Mouse (Mus musculus) hindbrain, embryonic 16.5 days (tissue): ENCODE measurements at regions not wholly inside any gene's neighbourhood (a gene's known extent, or its start where the extent isn't known, plus 50 kb on each side); places are given as distances from the start of the nearest gene placed in this dataset.
A peak's percentile ranks its signal among the peaks of the same experiment; 100 is the strongest.

ENCODE experiments used
- ATAC-seq: fragments of 200-750 bp; cut with Nextera tagmentation; 2 replicates; pipeline ENCODE4 v1.8.0; 2017; ENCODE audit warnings: moderate TSS enrichment, moderate library complexity
- H3K27ac ChIP-seq: fragments of 300-500 bp; sonication (generic); 2 replicates; pipeline ENCODE4 v1.5.1; 2014; ENCODE audit warnings: low read depth, mild to moderate bottlenecking, control low read depth, low read length, moderate library complexity
- H3K27me3 ChIP-seq: fragments of 300-500 bp; sonication (generic); replicated peaks from 2 replicates; pipeline ENCODE4 v1.6.1; 2014; ENCODE audit warnings: low read length; ENCODE audit not compliant: control insufficient read depth, insufficient read depth
- H3K36me3 ChIP-seq: fragments of 300-500 bp; sonication (generic); 2 replicates; pipeline ENCODE4 v1.6.1; 2014; ENCODE audit warnings: mild to moderate bottlenecking, low read length, moderate library complexity, mixed read lengths; ENCODE audit not compliant: control insufficient read depth, insufficient read depth
- H3K4me1 ChIP-seq: fragments of 300-500 bp; sonication (generic); 2 replicates; pipeline ENCODE4 v1.6.1; 2014; ENCODE audit warnings: low read depth, low read length; ENCODE audit not compliant: control insufficient read depth, insufficient read depth
- H3K4me2 ChIP-seq: fragments of 300-500 bp; sonication (generic); 2 replicates; pipeline ENCODE4 v1.6.1; 2014; ENCODE audit warnings: mild to moderate bottlenecking, low read length, control low read depth, moderate library complexity
- H3K4me3 ChIP-seq: fragments of 300-500 bp; sonication (generic); 2 replicates; pipeline ENCODE4 v1.5.1; 2014; ENCODE audit warnings: mild to moderate bottlenecking, low read length, control low read depth, moderate library complexity
- H3K9ac ChIP-seq: fragments of 300-500 bp; sonication (generic); 2 replicates; pipeline ENCODE4 v1.6.1; 2014; ENCODE audit warnings: low read depth, mild to moderate bottlenecking, control low read depth, low read length, moderate library complexity
- H3K9me3 ChIP-seq: fragments of 300-500 bp; sonication (generic); 2 replicates; pipeline ENCODE4 v1.6.1; 2014; ENCODE audit warnings: mild to moderate bottlenecking, low read length, moderate library complexity; ENCODE audit not compliant: control insufficient read depth
- WGBS: fragments of 180-500 bp; shearing (Covaris S2); extraction: QIAGEN DNeasy Blood & Tissue Kit; methylation state at CpG from one replicate; pipeline ENCODE4 v1.1.7; 2014; 5-methylcytosine and 5-hydroxymethylcytosine counted together

GRCm38 (mm10) chr13:80798863-80799817 lies 84.0 kb upstream of the Arrdc3 start:
- no peak for ATAC-seq
- WGBS = 82% methylated on average over 5 of the region's 5 CpGs
- no peak overlapping the region for H3K4me2 ChIP-seq
- no peak overlapping the region for H3K4me3 ChIP-seq
- H3K9me3 ChIP-seq = no peaks in the 10 kb centered on the region
- H3K27me3 ChIP-seq = no peaks in the 10 kb centered on the region
- no peaks in the 10 kb centered on the region for H3K4me1 ChIP-seq
- no peaks in the 10 kb centered on the region for H3K36me3 ChIP-seq
- H3K9ac ChIP-seq = no peak overlapping the region
- no peak overlapping the region for H3K27ac ChIP-seq

DNA sequence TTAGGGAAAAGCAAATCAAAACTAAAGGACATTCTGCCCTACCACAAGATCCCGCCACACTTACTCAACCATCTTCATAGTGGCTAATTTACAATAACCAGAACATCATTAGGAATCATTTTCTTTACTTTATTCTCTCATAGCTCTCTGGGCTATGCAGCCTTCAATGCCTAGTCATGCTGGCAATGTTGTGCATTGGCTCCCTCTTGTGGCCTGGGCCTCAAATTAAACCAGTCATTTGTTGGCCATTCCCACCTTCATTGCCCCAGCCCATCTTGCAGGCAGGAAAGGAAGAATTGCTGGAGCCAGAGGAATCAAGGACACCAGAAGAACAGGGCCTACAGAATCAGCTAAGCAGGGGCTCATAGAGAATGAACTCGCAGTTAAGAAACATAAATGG lies 77.0 kb upstream of the Arrdc3 start:
- 55% methylated on average over 2 of the region's 2 CpGs for WGBS
- no peak overlapping the region for H3K4me2 ChIP-seq
- H3K27ac ChIP-seq = no peak overlapping the region
- no peak overlapping the region for H3K9ac ChIP-seq
- no peaks in the 10 kb centered on the region for H3K9me3 ChIP-seq
- H3K27me3 ChIP-seq = no peaks in the 10 kb centered on the region
- H3K4me1 ChIP-seq = no peaks in the 10 kb centered on the region
- H3K36me3 ChIP-seq = no peaks in the 10 kb centered on the region
- no peak overlapping the region for H3K4me3 ChIP-seq
- peak; percentile 61; the same call in 1 of the 2 replicates for ATAC-seq

- no peaks in the 10 kb centered on the region for H3K36me3 ChIP-seq
- H3K27ac ChIP-seq = no peak overlapping the region
- no peak overlapping the region for H3K4me3 ChIP-seq
- no peaks in the 10 kb centered on the region for H3K4me1 ChIP-seq
- H3K9me3 ChIP-seq = no peaks in the 10 kb centered on the region
- H3K9ac ChIP-seq = no peak overlapping the region
- no peak overlapping the region for H3K4me2 ChIP-seq
- ATAC-seq = peak; percentile 78; the same call in 1 of the 2 replicates
- no peaks in the 10 kb centered on the region for H3K27me3 ChIP-seq
Observed at GRCm38 (mm10) chr13:80827037-80827471, 56.1 kb upstream of the Arrdc3 start.
